Mouse (Mus musculus) liver, embryonic 13.5 days (tissue): ENCODE measurements at regions not wholly inside any gene's neighbourhood (a gene's known extent, or its start where the extent isn't known, plus 50 kb on each side); places are given as distances from the start of the nearest gene placed in this dataset.
A peak's percentile ranks its signal among the peaks of the same experiment; 100 is the strongest.

Experiments used
- ATAC-seq: fragments of 200-750 bp; cut with Nextera tagmentation; 2 replicates; pipeline ENCODE4 v1.8.0; 2017; ENCODE audit warnings: low read depth, mild to moderate bottlenecking, moderate number of reproducible peaks, moderate library complexity
- DNase-seq: peaks from one replicate; pipeline ENCODE4 v3.0.0; 2022
- H3K27ac ChIP-seq: fragments of 300-500 bp; sonication (generic); 2 replicates; pipeline ENCODE4 v1.5.1; 2015; ENCODE audit warnings: moderate library complexity, mild to moderate bottlenecking, inconsistent platforms
- H3K27me3 ChIP-seq: fragments of 300-500 bp; sonication (generic); 2 replicates; pipeline ENCODE4 v1.6.1; 2015; ENCODE audit warnings: mild to moderate bottlenecking, inconsistent platforms
- H3K36me3 ChIP-seq: fragments of 300-500 bp; sonication (generic); 2 replicates; pipeline ENCODE4 v1.6.1; 2015; ENCODE audit warnings: mild to moderate bottlenecking, inconsistent platforms
- H3K4me1 ChIP-seq: fragments of 300-500 bp; sonication (generic); replicated peaks from 2 replicates; pipeline ENCODE4 v1.6.1; 2015; ENCODE audit warnings: inconsistent platforms
- H3K4me2 ChIP-seq: fragments of 300-500 bp; sonication (generic); 2 replicates; pipeline ENCODE4 v1.6.1; 2015; ENCODE audit warnings: inconsistent platforms, mild to moderate bottlenecking, moderate library complexity
- H3K4me3 ChIP-seq: fragments of 300-500 bp; sonication (generic); replicated peaks from 2 replicates; pipeline ENCODE4 v1.5.1; 2015; ENCODE audit warnings: mild to moderate bottlenecking, inconsistent platforms
- H3K9ac ChIP-seq: fragments of 300-500 bp; sonication (generic); 2 replicates; pipeline ENCODE4 v1.6.1; 2015; ENCODE audit warnings: mild to moderate bottlenecking, inconsistent platforms
- H3K9me3 ChIP-seq: fragments of 300-500 bp; sonication (generic); replicated peaks from 2 replicates; pipeline ENCODE4 v1.6.1; 2016; ENCODE audit warnings: inconsistent platforms
- WGBS: fragments of 180-500 bp; shearing (Covaris S2); methylation state at CpG from one replicate; pipeline ENCODE4 v1.1.7; 2015; ENCODE audit not compliant: insufficient replicate concordance; 5-methylcytosine and 5-hydroxymethylcytosine counted together

- Histone ChIP-seq H3K4me2 (peak overlapping the region; percentile 71), H3K4me1 (peaks cover 3% of the 10 kb centered on the region), H3K9ac (peak overlapping the region; percentile 51), H3K4me3 (peak overlapping the region; percentile 49), H3K27ac (no peak overlapping the region), H3K27me3 (no peaks in the 10 kb centered on the region), H3K36me3 (no peaks in the 10 kb centered on the region), H3K9me3 (no peaks in the 10 kb centered on the region)
- ATAC-seq (peak; percentile 83), DNase-seq (peak; percentile 31)
- 5% methylated on average over 32 of the region's 32 CpGs for WGBS
These were observed 245.5 kb downstream of the Cd47 start for GRCm38 (mm10) chr16:50045552-50046547.

GRCm38 (mm10) chr16:50063540-50063939, 263.2 kb downstream of the Cd47 start:
- DNase-seq (no peak), ATAC-seq (no peak)
- no peaks in the 10 kb centered on the region for H3K9me3 ChIP-seq
- H3K4me3 ChIP-seq = no peak overlapping the region
- WGBS = 60% methylated on average over 4 of the region's 4 CpGs
- H3K9ac ChIP-seq = no peak overlapping the region
- H3K27ac ChIP-seq = no peak overlapping the region
- no peaks in the 10 kb centered on the region for H3K36me3 ChIP-seq
- no peak overlapping the region for H3K4me2 ChIP-seq
- no peaks in the 10 kb centered on the region for H3K27me3 ChIP-seq
- H3K4me1 ChIP-seq = 0 out of 2 replicates have a peak, but pooled peaks cover 4% of the 10 kb centered on the region

GRCm38 (mm10) chr16:50065336-50066082, 265.2 kb downstream of the Cd47 start:
- Histone ChIP-seq H3K4me3 (no peak overlapping the region), H3K4me2 (no peak overlapping the region), H3K36me3 (no peaks in the 10 kb centered on the region), H3K9ac (no peak overlapping the region), H3K27me3 (no peaks in the 10 kb centered on the region), H3K27ac (no peak overlapping the region), H3K9me3 (no peaks in the 10 kb centered on the region), H3K4me1 (peaks cover 11% of the 10 kb centered on the region; the same call in 1 of the 2 replicates)
- 63% methylated on average over 5 of the region's 5 CpGs for WGBS
- DNase-seq = no peak
- ATAC-seq = no peak

- no peak overlapping the region for H3K27ac ChIP-seq
- H3K27me3 ChIP-seq = no peaks in the 10 kb centered on the region
- no peak overlapping the region for H3K4me3 ChIP-seq
- no peak overlapping the region for H3K9ac ChIP-seq
- H3K4me2 ChIP-seq = no peak overlapping the region
- DNase-seq (peak; percentile 34), ATAC-seq (peak; percentile 77)
- WGBS = 22% methylated on average over 4 of the region's 4 CpGs
- no peaks in the 10 kb centered on the region for H3K9me3 ChIP-seq
- H3K4me1 ChIP-seq = peaks cover 10% of the 10 kb centered on the region; the same call in 1 of the 2 replicates
- no peaks in the 10 kb centered on the region for H3K36me3 ChIP-seq
These were observed 268.7 kb downstream of the Cd47 start for GRCm38 (mm10) chr16:50069033-50069432.

GRCm38 (mm10) chr16:50070728-50071127, 270.4 kb downstream of the Cd47 start:
- Histone ChIP-seq H3K36me3 (no peaks in the 10 kb centered on the region), H3K4me3 (no peak overlapping the region), H3K27ac (no peak overlapping the region), H3K9me3 (no peaks in the 10 kb centered on the region), H3K4me1 (peaks cover 10% of the 10 kb centered on the region; the same call in 1 of the 2 replicates), H3K9ac (no peak overlapping the region), H3K27me3 (no peaks in the 10 kb centered on the region), H3K4me2 (no peak overlapping the region)
- ATAC-seq = no peak
- DNase-seq = no peak
- 20% methylated on average over 4 of the region's 4 CpGs for WGBS

GRCm38 (mm10) chr16:50072853-50073360, 272.6 kb downstream of the Cd47 start:
- H3K4me2 ChIP-seq = no peak overlapping the region
- WGBS = 75% methylated on average over 14 of the region's 14 CpGs
- H3K9ac ChIP-seq = no peak overlapping the region
- no peak overlapping the region for H3K4me3 ChIP-seq
- no peak for DNase-seq
- ATAC-seq = no peak
- no peak overlapping the region for H3K27ac ChIP-seq
- H3K4me1 ChIP-seq = peaks cover 10% of the 10 kb centered on the region; the same call in 1 of the 2 replicates
- H3K36me3 ChIP-seq = no peaks in the 10 kb centered on the region
- no peaks in the 10 kb centered on the region for H3K27me3 ChIP-seq
- H3K9me3 ChIP-seq = no peaks in the 10 kb centered on the region

- DNase-seq (peak; percentile 5), ATAC-seq (no peak)
- 53% methylated on average over 4 of the region's 4 CpGs for WGBS
- Histone ChIP-seq H3K36me3 (no peaks in the 10 kb centered on the region), H3K27me3 (no peaks in the 10 kb centered on the region), H3K4me3 (no peak overlapping the region), H3K9ac (no peak overlapping the region), H3K4me2 (no peak overlapping the region), H3K27ac (no peak overlapping the region), H3K4me1 (peaks cover 10% of the 10 kb centered on the region; the same call in 1 of the 2 replicates), H3K9me3 (no peaks in the 10 kb centered on the region)
These were observed 273.6 kb downstream of the Cd47 start for GRCm38 (mm10) chr16:50073979-50074378.

- Histone ChIP-seq H3K27ac (no peak overlapping the region), H3K36me3 (no peaks in the 10 kb centered on the region), H3K4me1 (0 out of 2 replicates have a peak, but pooled peaks cover 2% of the 10 kb centered on the region), H3K4me2 (no peak overlapping the region), H3K4me3 (no peak overlapping the region), H3K9me3 (no peaks in the 10 kb centered on the region), H3K27me3 (no peaks in the 10 kb centered on the region), H3K9ac (no peak overlapping the region)
- ATAC-seq (no peak), DNase-seq (no peak)
- WGBS = 74% methylated on average over 4 of the region's 4 CpGs
These were observed 275.3 kb downstream of the Cd47 start for GRCm38 (mm10) chr16:50075641-50076040.

- Histone ChIP-seq H3K4me1 (no peaks in the 10 kb centered on the region), H3K36me3 (no peaks in the 10 kb centered on the region), H3K4me3 (no peak overlapping the region), H3K27me3 (no peaks in the 10 kb centered on the region), H3K9me3 (no peaks in the 10 kb centered on the region), H3K4me2 (no peak overlapping the region), H3K27ac (no peak overlapping the region), H3K9ac (no peak overlapping the region)
- ATAC-seq (no peak), DNase-seq (no peak)
- 39% methylated on average over 1 of the region's 1 CpGs for WGBS
These were observed 281.2 kb downstream of the Cd47 start for GRCm38 (mm10) chr16:50081511-50081910.

- H3K4me3 ChIP-seq = no peak overlapping the region
- H3K4me1 ChIP-seq = peaks cover 16% of the 10 kb centered on the region
- no peak overlapping the region for H3K27ac ChIP-seq
- no peaks in the 10 kb centered on the region for H3K9me3 ChIP-seq
- WGBS = 67% methylated on average over 1 of the region's 1 CpGs
- ATAC-seq (no peak), DNase-seq (no peak)
- H3K9ac ChIP-seq = no peak overlapping the region
- H3K36me3 ChIP-seq = no peaks in the 10 kb centered on the region
- no peak overlapping the region for H3K4me2 ChIP-seq
- no peaks in the 10 kb centered on the region for H3K27me3 ChIP-seq
These were observed 292.0 kb downstream of the Cd47 start for GRCm38 (mm10) chr16:50092318-50092717.

- Histone ChIP-seq H3K4me2 (no peak overlapping the region), H3K4me1 (peaks cover 16% of the 10 kb centered on the region), H3K4me3 (no peak overlapping the region), H3K36me3 (no peaks in the 10 kb centered on the region), H3K9me3 (no peaks in the 10 kb centered on the region), H3K9ac (no peak overlapping the region), H3K27ac (no peak overlapping the region), H3K27me3 (no peaks in the 10 kb centered on the region)
- DNase-seq (no peak), ATAC-seq (no peak)
- 61% methylated on average over 3 of the region's 3 CpGs for WGBS
These were observed 292.4 kb downstream of the Cd47 start for GRCm38 (mm10) chr16:50092780-50093179.
